Mouse (Mus musculus): Measurements from ENCODE around the gene Acsbg1.

- TF ChIP-seq CTCF (IDR thresholded peaks at IDR 0.05; ENCODE audit: low read depth) (no peak), EP300 (IDR thresholded peaks at IDR 0.05; ENCODE audit: low read depth) (no peak)
These were observed 64.8 kb downstream of the Acsbg1 start for GRCm38 (mm10) chr9:54596752-54597465.

Measured in heart, postnatal 0 days (tissue).